Mouse (Mus musculus) embryonic facial prominence, embryonic 13.5 days (tissue): ENCODE results near the gene Aff3. TPM values are rescaled to one million over a fixed set of nuclear protein-coding genes. Genes with fewer than 3 reads are reported as not detected.

Source experiments
- ATAC-seq: fragments of 200-750 bp; cut with Nextera tagmentation; 2 replicates; pipeline ENCODE4 v1.8.0; 2017; ENCODE audit warnings: low read depth; ENCODE audit not compliant: insufficient number of reproducible peaks, insufficient read depth, low FRiP score, low TSS enrichment
- H3K27ac ChIP-seq: fragments of 300-500 bp; sonication (generic); 2 replicates; pipeline ENCODE4 v1.5.1; 2015; ENCODE audit warnings: moderate library complexity, mild to moderate bottlenecking, inconsistent platforms
- H3K27me3 ChIP-seq: fragments of 300-500 bp; sonication (generic); 2 replicates; pipeline ENCODE4 v1.6.1; 2015; ENCODE audit warnings: mild to moderate bottlenecking, inconsistent platforms
- H3K36me3 ChIP-seq: fragments of 300-500 bp; sonication (generic); 2 replicates; pipeline ENCODE4 v1.6.1; 2015; ENCODE audit warnings: mild to moderate bottlenecking, inconsistent platforms
- H3K4me1 ChIP-seq: fragments of 300-500 bp; sonication (generic); 2 replicates; pipeline ENCODE4 v1.6.1; 2015; ENCODE audit warnings: inconsistent platforms
- H3K4me2 ChIP-seq: fragments of 300-500 bp; sonication (generic); 2 replicates; pipeline ENCODE4 v1.6.1; 2015; ENCODE audit warnings: moderate library complexity, mild to moderate bottlenecking, inconsistent platforms
- H3K4me3 ChIP-seq: fragments of 300-500 bp; sonication (generic); 2 replicates; pipeline ENCODE4 v1.5.1; 2015; ENCODE audit warnings: mild to moderate bottlenecking, inconsistent platforms
- H3K9ac ChIP-seq: fragments of 300-500 bp; sonication (generic); 2 replicates; pipeline ENCODE4 v1.6.1; 2015; ENCODE audit warnings: mild to moderate bottlenecking, inconsistent platforms
- H3K9me3 ChIP-seq: fragments of 300-500 bp; sonication (generic); 2 replicates; pipeline ENCODE4 v1.6.1; 2016; ENCODE audit warnings: inconsistent platforms
- WGBS: fragments of 180-500 bp; shearing (Covaris S2); methylation state at CpG from one replicate; pipeline ENCODE4 v1.1.7; 2015; ENCODE audit warnings: mixed read lengths; 5-methylcytosine and 5-hydroxymethylcytosine counted together
- polyA plus RNA-seq: library from polyadenylated mRNA; unstranded; fragments of >200 nt; fragmentation: Nextera tagmentation; extraction: Ambion mirVana; gene quantifications from 2 replicates; pipeline ENCODE4 v1.2.1, GENCODE M21; 2015

The Aff3 gene
- polyA plus RNA-seq, 1 experiment from 2014 or later: 12.0 TPM

- ATAC-seq: no peak
- Histone ChIP-seq H3K27me3 (no peaks in the 10 kb centered on the region), H3K4me2 (peak overlapping the region; percentile 7), H3K4me1 (peaks cover 12% of the 10 kb centered on the region), H3K36me3 (no peaks in the 10 kb centered on the region), H3K27ac (no peak overlapping the region), H3K4me3 (no peak overlapping the region), H3K9me3 (no peaks in the 10 kb centered on the region), H3K9ac (no peak overlapping the region)
- WGBS: 48% methylated on average over 11 of the region's 11 CpGs
These were observed 193.9 kb downstream of the Aff3 start for GRCm38 (mm10) chr1:38470817-38471216.

DNA sequence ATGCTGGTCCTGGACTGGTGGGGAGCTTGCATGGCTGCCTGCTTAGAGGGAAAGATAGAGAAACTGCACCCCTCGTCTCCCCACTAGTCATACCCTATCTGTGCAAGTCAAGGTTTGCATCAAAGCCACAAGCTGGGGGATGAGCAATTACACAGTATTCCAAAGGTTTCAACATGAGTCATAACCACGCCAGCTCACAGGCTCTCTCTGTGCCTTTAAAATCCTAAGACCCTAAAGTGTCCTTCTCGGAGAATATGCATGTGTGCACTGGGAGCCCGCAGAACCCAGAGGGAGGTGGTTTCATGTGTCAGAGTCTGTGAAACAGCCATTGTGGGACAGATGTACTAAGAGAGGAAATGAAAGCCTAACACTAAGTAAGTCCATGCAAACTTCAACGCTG lies 194.6 kb downstream of the Aff3 start:
- H3K9ac ChIP-seq: no peak overlapping the region
- no peak overlapping the region; the same call in 1 of the 2 replicates for H3K27ac ChIP-seq
- H3K9me3 ChIP-seq: no peaks in the 10 kb centered on the region
- H3K36me3 ChIP-seq: no peaks in the 10 kb centered on the region
- H3K27me3 ChIP-seq: no peaks in the 10 kb centered on the region
- no peak for ATAC-seq
- peaks cover 12% of the 10 kb centered on the region for H3K4me1 ChIP-seq
- H3K4me2 ChIP-seq: peak overlapping the region; percentile 7
- 30% methylated on average over 5 of the region's 5 CpGs for WGBS
- H3K4me3 ChIP-seq: no peak overlapping the region

DNA sequence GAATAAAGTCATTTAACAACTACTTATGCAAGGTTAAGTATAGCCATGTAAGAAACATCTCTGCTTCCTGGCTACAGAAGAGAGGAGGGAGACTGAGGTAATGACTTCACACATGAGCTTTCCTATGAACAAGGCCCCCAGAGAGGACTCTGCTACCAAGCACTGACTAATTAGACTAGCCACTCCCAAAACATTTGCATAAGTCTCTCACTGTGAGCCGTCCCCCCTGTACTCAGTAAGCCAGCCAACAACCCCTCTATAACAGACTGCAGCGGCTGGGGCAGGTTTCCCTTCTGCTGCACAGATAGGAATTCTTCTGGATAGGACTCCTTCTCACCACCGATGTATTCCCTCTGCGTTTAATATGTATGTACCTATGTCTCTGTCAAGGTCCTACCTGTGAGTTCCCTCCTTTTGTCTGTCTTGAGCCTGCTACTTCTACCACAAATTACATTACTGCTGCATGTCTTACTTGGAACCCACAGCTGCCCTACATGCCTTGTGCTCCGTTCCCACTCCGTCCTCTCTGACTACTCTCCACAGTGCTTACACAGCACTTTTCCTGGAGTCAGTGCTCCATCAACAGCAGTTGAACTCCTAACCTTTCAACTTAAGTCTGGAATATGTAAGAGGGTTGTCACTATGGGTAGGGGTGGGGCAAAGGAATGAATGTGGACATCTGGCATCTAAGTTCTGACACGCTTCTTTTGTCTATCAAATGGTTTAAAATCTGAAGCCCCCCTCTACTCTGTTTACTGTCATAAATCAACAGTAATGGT lies 197.3 kb downstream of the Aff3 start:
- ATAC-seq: no peak
- no peaks in the 10 kb centered on the region for H3K27me3 ChIP-seq
- no peaks in the 10 kb centered on the region for H3K36me3 ChIP-seq
- no peak overlapping the region for H3K4me3 ChIP-seq
- no peak overlapping the region for H3K4me2 ChIP-seq
- no peak overlapping the region for H3K9ac ChIP-seq
- H3K9me3 ChIP-seq: no peaks in the 10 kb centered on the region
- WGBS: 61% methylated on average over 7 of the region's 7 CpGs
- no peak overlapping the region for H3K27ac ChIP-seq
- peaks cover 12% of the 10 kb centered on the region for H3K4me1 ChIP-seq

DNA sequence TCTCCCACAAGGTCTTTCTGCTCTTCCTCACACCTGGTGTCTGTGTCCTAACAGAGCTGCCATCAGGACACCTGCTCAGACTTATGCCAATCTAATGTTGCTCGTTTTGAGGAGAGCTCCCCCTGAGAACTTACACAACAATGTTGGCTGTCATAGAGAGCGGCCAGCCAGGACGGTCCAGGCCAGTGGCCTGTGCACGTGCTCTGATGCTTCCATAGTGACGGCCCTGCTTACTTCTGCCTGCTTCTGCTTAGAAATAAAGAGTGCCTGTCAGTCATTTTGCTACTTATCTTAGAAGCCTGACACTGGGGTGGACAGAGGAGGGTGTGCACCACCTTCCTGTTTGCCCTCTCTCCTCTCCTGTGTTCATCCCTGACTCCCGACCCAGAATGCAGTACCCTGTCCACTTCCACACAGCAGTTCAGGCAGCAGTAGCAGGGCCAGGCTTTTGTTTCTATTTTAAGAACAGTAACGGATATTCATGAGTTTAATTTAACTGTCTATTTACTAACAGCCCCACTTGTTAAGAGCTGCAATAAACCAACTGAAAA lies 208.0 kb downstream of the Aff3 start:
- no peak overlapping the region for H3K4me2 ChIP-seq
- ATAC-seq: no peak
- WGBS: 79% methylated on average over 7 of the region's 7 CpGs

GRCm38 (mm10) chr1:38454921-38455320 lies 209.8 kb downstream of the Aff3 start:
- 89% methylated on average over 8 of the region's 8 CpGs for WGBS
- no peak overlapping the region for H3K27ac ChIP-seq

More for the DNA sequence above, 208.0 kb downstream of the Aff3 start:
- H3K9ac ChIP-seq: no peak overlapping the region
- no peaks in the 10 kb centered on the region for H3K27me3 ChIP-seq
- H3K4me3 ChIP-seq: no peak overlapping the region
- no peaks in the 10 kb centered on the region for H3K36me3 ChIP-seq
- peaks cover 6% of the 10 kb centered on the region; the same call in 1 of the 2 replicates for H3K4me1 ChIP-seq
- H3K27ac ChIP-seq: no peak overlapping the region
- H3K9me3 ChIP-seq: no peaks in the 10 kb centered on the region

DNA sequence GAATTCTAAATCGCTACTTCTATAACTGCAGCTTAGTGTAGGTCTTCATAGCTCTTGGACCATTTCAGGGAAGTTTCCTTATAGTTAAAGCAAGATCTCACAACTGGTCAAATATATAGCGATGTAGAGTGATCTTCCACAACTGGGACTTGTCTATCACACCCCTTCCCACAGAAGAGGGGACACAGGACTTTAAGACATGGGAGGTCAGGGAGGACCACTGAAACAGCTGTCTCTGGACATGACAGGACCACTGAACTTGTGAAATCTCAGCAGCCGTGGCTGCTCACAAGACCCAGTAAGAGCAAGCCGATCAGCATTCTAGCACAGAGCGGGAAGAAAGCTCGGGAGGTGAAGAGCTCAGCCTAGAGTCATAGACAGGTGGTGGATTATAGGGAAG lies 213.4 kb downstream of the Aff3 start:
- Histone ChIP-seq H3K36me3 (no peaks in the 10 kb centered on the region), H3K27ac (no peak overlapping the region), H3K4me2 (no peak overlapping the region), H3K4me3 (no peak overlapping the region), H3K9me3 (no peaks in the 10 kb centered on the region), H3K4me1 (peaks cover 26% of the 10 kb centered on the region), H3K27me3 (no peaks in the 10 kb centered on the region), H3K9ac (no peak overlapping the region)
- 91% methylated on average over 6 of the region's 6 CpGs for WGBS
- no peak for ATAC-seq

More at GRCm38 (mm10) chr1:38454921-38455320, 209.8 kb downstream of the Aff3 start:
- Histone ChIP-seq H3K36me3 (no peaks in the 10 kb centered on the region), H3K9ac (no peak overlapping the region), H3K4me3 (no peak overlapping the region), H3K27me3 (no peaks in the 10 kb centered on the region), H3K4me2 (no peak overlapping the region), H3K9me3 (no peaks in the 10 kb centered on the region), H3K4me1 (peaks cover 14% of the 10 kb centered on the region)
- ATAC-seq: no peak

- 85% methylated on average over 12 of the region's 12 CpGs for WGBS
- Histone ChIP-seq H3K27me3 (no peaks in the 10 kb centered on the region), H3K9ac (no peak overlapping the region), H3K4me2 (no peak overlapping the region), H3K36me3 (no peaks in the 10 kb centered on the region), H3K4me3 (no peak overlapping the region), H3K9me3 (no peaks in the 10 kb centered on the region), H3K4me1 (peaks cover 26% of the 10 kb centered on the region), H3K27ac (no peak overlapping the region)
- ATAC-seq: no peak
These were observed 214.1 kb downstream of the Aff3 start for GRCm38 (mm10) chr1:38450677-38451076.

- no peak for ATAC-seq
- no peaks in the 10 kb centered on the region for H3K36me3 ChIP-seq
These were observed 214.8 kb downstream of the Aff3 start for GRCm38 (mm10) chr1:38449816-38450478.

DNA sequence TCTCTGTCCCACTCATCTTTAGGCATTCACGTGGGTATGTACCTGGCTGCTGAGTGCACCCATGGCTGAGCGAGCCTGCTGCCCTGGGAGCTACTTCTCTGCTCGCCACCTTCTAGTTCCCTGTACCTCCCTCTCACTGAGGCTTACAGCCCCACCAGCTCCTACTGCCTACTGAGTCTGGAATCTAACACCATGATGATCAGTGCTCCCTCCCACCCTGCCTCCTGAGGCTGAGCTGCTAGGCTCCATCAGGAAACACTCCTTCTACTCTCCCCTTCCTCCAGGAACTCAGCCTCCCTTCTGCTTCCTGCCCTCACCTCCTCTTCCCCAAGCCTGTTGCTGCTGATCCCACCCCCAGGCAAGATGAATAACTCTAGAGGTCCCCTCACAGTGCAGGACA lies 215.9 kb downstream of the Aff3 start:
- H3K4me1 ChIP-seq: peaks cover 26% of the 10 kb centered on the region
- H3K9ac ChIP-seq: no peak overlapping the region
- H3K27ac ChIP-seq: peak overlapping the region; percentile 28; the same call in 1 of the 2 replicates
- H3K4me3 ChIP-seq: no peak overlapping the region
- no peaks in the 10 kb centered on the region for H3K27me3 ChIP-seq
- 46% methylated on average over 3 of the region's 3 CpGs for WGBS
- no peak overlapping the region for H3K4me2 ChIP-seq
- ATAC-seq: no peak
- H3K9me3 ChIP-seq: no peaks in the 10 kb centered on the region
- H3K36me3 ChIP-seq: no peaks in the 10 kb centered on the region

More at GRCm38 (mm10) chr1:38449816-38450478, 214.8 kb downstream of the Aff3 start:
- Histone ChIP-seq H3K9ac (no peak overlapping the region; the same call in 1 of the 2 replicates), H3K4me2 (no peak overlapping the region), H3K27me3 (no peaks in the 10 kb centered on the region), H3K4me3 (no peak overlapping the region), H3K27ac (no peak overlapping the region), H3K9me3 (no peaks in the 10 kb centered on the region), H3K4me1 (peaks cover 26% of the 10 kb centered on the region)
- 56% methylated on average over 7 of the region's 7 CpGs for WGBS

- no peak for ATAC-seq
- Histone ChIP-seq H3K4me3 (no peak overlapping the region), H3K9me3 (no peaks in the 10 kb centered on the region), H3K4me1 (peaks cover 31% of the 10 kb centered on the region), H3K36me3 (no peaks in the 10 kb centered on the region), H3K9ac (no peak overlapping the region), H3K27ac (no peak overlapping the region), H3K4me2 (no peak overlapping the region), H3K27me3 (no peaks in the 10 kb centered on the region)
- WGBS: 94% methylated on average over 2 of the region's 2 CpGs
These were observed 217.2 kb downstream of the Aff3 start for GRCm38 (mm10) chr1:38447581-38447980.

- no peak for ATAC-seq
- 78% methylated on average over 12 of the region's 12 CpGs for WGBS
- H3K27me3 ChIP-seq: no peaks in the 10 kb centered on the region
- peaks cover 42% of the 10 kb centered on the region for H3K4me1 ChIP-seq
- no peak overlapping the region for H3K27ac ChIP-seq
- H3K9me3 ChIP-seq: no peaks in the 10 kb centered on the region
- H3K36me3 ChIP-seq: no peaks in the 10 kb centered on the region
- no peak overlapping the region for H3K4me3 ChIP-seq
- H3K4me2 ChIP-seq: no peak overlapping the region
- no peak overlapping the region for H3K9ac ChIP-seq
These were observed 218.5 kb downstream of the Aff3 start for GRCm38 (mm10) chr1:38446152-38446820.
